1 mouse cellular context compared by ENCODE assay signal in the genomic region with DNA sequence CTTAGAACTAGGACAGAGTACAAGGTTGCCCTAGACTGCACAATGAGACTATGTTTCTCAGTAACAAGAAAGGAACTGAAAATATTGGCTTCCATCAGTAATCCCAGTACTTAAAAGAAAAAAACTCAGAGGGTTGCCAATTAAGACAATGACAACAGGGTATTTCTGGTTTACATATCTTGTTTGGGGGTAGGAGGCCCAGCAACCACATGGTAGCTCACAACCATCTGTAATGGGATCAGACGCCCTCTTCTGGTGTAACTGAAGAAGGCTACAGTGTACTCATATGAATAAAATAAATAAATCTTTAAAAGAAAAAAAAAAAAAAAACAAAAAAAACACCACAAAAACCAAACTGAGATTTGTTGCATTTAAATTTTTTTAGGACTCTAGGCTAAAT.
TF ChIP-seq lines count a peak whose summit lies in the region.

No protein-coding gene starts in this region.

TF ChIP-seq in CH12.LX, 34 proteins besides CTCF, POLR2A, EP300 and RAD21:
- TF ChIP-seq ZNF384 (IDR thresholded peaks at IDR 0.05; ENCODE audit: low read depth, low read length) (0 out of 2 replicates have a peak, but pooled peaks have one; percentile 29), SIN3A (IDR thresholded peaks at IDR 0.05; ENCODE audit: low read length) (no peak), MYC (IDR thresholded peaks at IDR 0.05; ENCODE audit: low read depth, low read length) (peak; percentile 51; the same call in 1 of the 2 replicates), USF2 (conservative IDR thresholded peaks at IDR 0.05; ENCODE audit: low read depth, low read length) (no peak), RCOR1 (conservative IDR thresholded peaks at IDR 0.05; ENCODE audit: low read depth, low read length) (no peak), ZC3H11A (IDR thresholded peaks at IDR 0.05; ENCODE audit: low read depth, low read length) (no peak), MAZ (IDR thresholded peaks at IDR 0.05; ENCODE audit: low read depth, low read length) (no peak)
TF ChIP-seq in CH12.LX: peak in this region for 2.
